Mouse (Mus musculus) spleen, adult 2 months (tissue): ENCODE results near the gene Klhl26. TPM values are rescaled to one million over a fixed set of nuclear protein-coding genes. Genes with fewer than 3 reads are reported as not detected.

ENCODE experiments used
- DNase-seq, 2 experiments: peaks; one replicate each; pipeline versions ENCODE4 v3.0.0 to v3.0.0-alpha.2; 2012 to 2021; ENCODE audit warnings: low spot score in 2 of 2, low read depth in 1 of 2
- H3K27ac ChIP-seq: fragments of 200-500 bp; 2 replicates; pipeline ENCODE4 v1.5.1; 2012; ENCODE audit warnings: low read length, inconsistent platforms; ENCODE audit not compliant: insufficient read depth
- H3K27me3 ChIP-seq: fragments of 200-500 bp; 2 replicates; pipeline ENCODE4 v1.6.1; 2012; ENCODE audit warnings: mild to moderate bottlenecking, moderate library complexity, low read length, inconsistent platforms; ENCODE audit not compliant: control insufficient read depth, insufficient read depth
- H3K36me3 ChIP-seq: fragments of 200-500 bp; 2 replicates; pipeline ENCODE4 v1.6.1; 2012; ENCODE audit warnings: mild to moderate bottlenecking, low read length, inconsistent platforms; ENCODE audit not compliant: control insufficient read depth, insufficient read depth
- H3K4me1 ChIP-seq: fragments of 200-500 bp; 2 replicates; pipeline ENCODE4 v1.6.1; 2011; ENCODE audit warnings: inconsistent platforms; ENCODE audit not compliant: control insufficient read depth, insufficient read depth, insufficient read length
- H3K4me3 ChIP-seq: fragments of 200-500 bp; 2 replicates; pipeline ENCODE4 v1.5.1; 2011; ENCODE audit warnings: mild to moderate bottlenecking, inconsistent platforms; ENCODE audit not compliant: insufficient read depth, insufficient read length; ENCODE audit errors: extremely low read depth
- CTCF ChIP-seq: fragments of 200-500 bp; IDR thresholded peaks from 2 replicates; pipeline ENCODE4 v1.5.1; 2011; ENCODE audit warnings: mild to moderate bottlenecking, inconsistent platforms; ENCODE audit not compliant: insufficient read depth, insufficient read length, insufficient replicate concordance; ENCODE audit errors: extremely low read depth
- POLR2A ChIP-seq: fragments of 200-500 bp; IDR thresholded peaks from 2 replicates; pipeline ENCODE4 v1.6.1; 2011; ENCODE audit warnings: low read depth, low read length, inconsistent platforms
- WGBS: fragments of 180-500 bp; shearing (Covaris S2); methylation state at CpG from one replicate; pipeline ENCODE4 v1.1.7; 2018; 5-methylcytosine and 5-hydroxymethylcytosine counted together
- polyA plus RNA-seq: library from polyadenylated mRNA; depleted of rRNA; stranded (reverse); fragments of >200 nt; gene quantifications from 2 replicates; pipeline ENCODE4 v1.2.3, GENCODE M21; 2012; rRNA removed

The Klhl26 gene
- 21.8 and 30.9 TPM in 2 replicates for polyA plus RNA-seq

- no peaks in the 10 kb centered on the region for H3K36me3 ChIP-seq
- peak within 1 kb of the TSS; percentile 70 for H3K4me3 ChIP-seq
- TF ChIP-seq CTCF (no peak), POLR2A (no peak)
- peak; percentile 93 to 96 for DNase-seq
- peaks cover 5% of the 10 kb centered on the region; the same call in 1 of the 2 replicates for H3K4me1 ChIP-seq
- H3K27me3 ChIP-seq: no peaks in the 10 kb centered on the region
- under 1% methylated on average over 53 of the region's 53 CpGs for WGBS
- no peak within 1 kb of the TSS; the same call in 1 of the 2 replicates for H3K27ac ChIP-seq
Measured at GRCm38 (mm10) chr8:70476333-70477268, at the start of gene Klhl26. Gene Klhl26, minus strand, starts transcription at chr8:70476968.

DNA sequence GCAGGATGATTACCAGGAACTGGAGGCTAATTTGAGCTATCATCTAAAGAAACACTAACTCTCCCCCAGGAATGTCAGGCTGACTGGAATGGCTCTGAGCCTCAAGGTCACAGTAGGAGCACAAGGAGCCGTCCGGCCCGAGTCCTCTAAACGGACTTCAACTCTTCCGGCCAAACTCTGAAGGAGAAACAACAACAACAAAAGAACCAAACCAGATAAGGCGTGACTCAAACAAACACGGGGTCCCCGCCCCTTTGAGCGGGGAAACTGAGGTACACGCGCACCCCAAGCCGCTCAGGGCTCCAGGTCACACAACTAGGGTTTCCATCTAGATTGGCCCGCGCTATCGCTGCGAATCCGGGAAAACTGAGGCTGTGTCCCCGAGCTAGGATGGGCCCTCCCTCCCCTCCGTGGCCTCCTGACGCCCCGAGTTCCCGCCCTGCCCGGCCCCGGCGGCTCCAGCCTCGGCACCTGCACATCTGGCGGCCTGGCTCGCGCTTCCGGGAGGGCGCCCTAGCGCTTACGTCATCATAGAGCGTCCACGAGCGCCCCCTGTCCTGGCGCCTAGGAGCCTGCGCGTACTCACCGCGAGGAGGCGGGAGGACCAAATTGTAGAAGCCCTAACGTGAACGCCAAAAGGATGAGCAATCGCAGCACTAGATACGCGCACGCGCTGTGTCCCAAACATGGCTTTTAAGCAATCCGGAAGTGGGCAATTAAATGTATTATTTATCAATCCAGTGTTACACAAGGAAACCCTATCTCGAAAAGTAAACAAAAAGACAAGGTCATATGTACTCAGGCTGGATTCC lies 46.0 kb upstream of the Klhl26 start:
- Histone ChIP-seq H3K36me3 (peaks cover 8% of the 10 kb centered on the region; the same call in 1 of the 2 replicates), H3K4me1 (no peaks in the 10 kb centered on the region), H3K4me3 (peak overlapping the region; percentile 85), H3K27me3 (no peaks in the 10 kb centered on the region), H3K27ac (peak overlapping the region; percentile 60)
- under 1% methylated on average over 51 of the region's 51 CpGs for WGBS
- TF ChIP-seq CTCF (peak; percentile 36; the same call in 1 of the 2 replicates), POLR2A (peak; percentile 67)
- peak; percentile 94 to 96 for DNase-seq

- H3K36me3 ChIP-seq: peaks cover 13% of the 10 kb centered on the region
- WGBS: 60% methylated on average over 2 of the region's 2 CpGs
- H3K27ac ChIP-seq: no peak overlapping the region
- no peak overlapping the region for H3K4me3 ChIP-seq
- H3K27me3 ChIP-seq: no peaks in the 10 kb centered on the region
- no peak for DNase-seq
- H3K4me1 ChIP-seq: no peaks in the 10 kb centered on the region
- TF ChIP-seq POLR2A (no peak), CTCF (no peak)
Measured at GRCm38 (mm10) chr8:70519606-70520005, 42.8 kb upstream of the Klhl26 start.

DNA sequence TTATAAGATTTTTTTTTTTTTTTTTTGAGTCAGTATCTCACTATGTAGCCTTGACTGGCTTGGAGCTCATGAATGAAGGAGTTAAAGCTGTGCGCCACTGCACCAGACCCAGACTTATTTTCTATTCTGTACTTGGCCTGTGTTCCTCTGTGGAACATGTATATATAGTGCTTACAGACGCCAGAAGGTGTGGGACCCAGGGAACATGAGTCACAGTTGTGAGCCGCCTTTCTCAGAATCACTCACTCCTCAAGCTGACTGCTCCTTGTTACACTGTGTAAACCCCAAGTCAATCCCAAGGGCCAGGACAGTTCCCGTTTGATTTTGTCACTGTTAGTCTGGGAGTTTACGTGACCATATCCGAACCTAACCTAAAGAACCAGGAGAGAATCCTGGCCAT lies 42.3 kb upstream of the Klhl26 start:
- no peak for TF ChIP-seq POLR2A
- no peak for TF ChIP-seq CTCF
- H3K4me1 ChIP-seq: no peaks in the 10 kb centered on the region
- H3K4me3 ChIP-seq: no peak overlapping the region
- no peaks in the 10 kb centered on the region for H3K27me3 ChIP-seq
- WGBS: 91% methylated on average over 6 of the region's 6 CpGs
- no peak overlapping the region for H3K27ac ChIP-seq
- no peak for DNase-seq
- peaks cover 13% of the 10 kb centered on the region for H3K36me3 ChIP-seq

DNA sequence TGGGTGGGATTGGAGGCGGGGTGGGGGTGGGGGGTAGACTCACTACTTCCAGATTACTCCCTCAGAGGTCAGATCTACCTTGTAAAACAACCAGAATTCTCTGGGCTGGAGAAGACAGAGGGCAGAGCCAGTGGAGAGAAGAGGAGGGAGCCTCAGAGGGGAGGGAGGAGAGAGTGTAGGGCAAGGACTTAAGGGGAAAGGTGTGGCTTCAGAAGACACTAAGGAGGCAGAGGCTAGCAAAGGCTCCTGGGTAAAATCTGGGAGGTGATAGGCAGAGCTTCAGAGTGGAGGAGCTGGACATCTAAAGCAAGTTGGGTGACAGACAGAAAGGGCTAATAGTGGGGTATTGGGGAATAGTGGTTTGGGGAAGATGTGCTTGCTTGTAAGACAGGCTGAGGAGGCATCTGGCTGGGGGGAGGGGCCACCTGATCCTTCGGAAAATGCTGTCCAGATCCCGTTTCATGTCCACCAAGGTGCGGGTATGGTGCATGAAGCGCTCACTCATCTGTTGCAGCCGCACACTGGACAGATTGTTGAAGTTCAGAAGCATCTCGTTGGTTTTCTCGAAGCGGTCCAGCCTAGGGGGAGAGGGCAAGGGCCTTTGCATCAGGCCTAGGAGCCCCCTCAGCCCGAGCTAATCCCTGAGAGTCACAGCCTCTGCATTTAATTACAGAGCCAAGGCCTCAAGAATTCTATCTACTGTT lies 41.3 kb upstream of the Klhl26 start:
- no peaks in the 10 kb centered on the region for H3K27me3 ChIP-seq
- 92% methylated on average over 10 of the region's 10 CpGs for WGBS
- H3K27ac ChIP-seq: no peak overlapping the region
- TF ChIP-seq CTCF (no peak), POLR2A (no peak)
- H3K36me3 ChIP-seq: peaks cover 17% of the 10 kb centered on the region
- DNase-seq: no peak
- no peaks in the 10 kb centered on the region; the same call in 1 of the 2 replicates for H3K4me1 ChIP-seq
- no peak overlapping the region for H3K4me3 ChIP-seq

DNA sequence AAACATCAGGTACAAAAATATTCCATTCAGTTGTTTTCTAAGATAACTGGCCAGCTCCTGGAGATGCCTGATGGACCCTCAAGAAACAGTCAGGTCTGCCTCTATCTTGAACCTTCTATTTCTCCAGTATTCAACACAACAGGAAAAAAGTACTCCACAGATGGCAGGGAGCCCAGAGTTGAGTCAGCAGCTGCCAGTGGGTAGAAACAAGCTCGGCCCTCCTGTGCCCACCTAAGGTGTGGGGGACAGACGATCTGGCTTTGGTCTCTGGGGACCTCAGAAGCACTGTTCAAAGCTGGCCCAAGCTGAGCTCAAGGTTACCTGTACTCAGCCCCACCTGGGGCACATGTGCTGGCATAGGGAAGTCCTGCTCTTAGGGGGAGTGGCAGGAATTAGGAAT lies 36.7 kb upstream of the Klhl26 start:
- H3K4me3 ChIP-seq: no peak overlapping the region

More for the DNA sequence above, 36.7 kb upstream of the Klhl26 start:
- Histone ChIP-seq H3K27ac (no peak overlapping the region), H3K4me1 (peaks cover 13% of the 10 kb centered on the region; the same call in 1 of the 2 replicates), H3K27me3 (no peaks in the 10 kb centered on the region), H3K36me3 (peaks cover 16% of the 10 kb centered on the region)
- WGBS: 30% methylated on average over 2 of the region's 2 CpGs
- no peak for TF ChIP-seq POLR2A
- TF ChIP-seq CTCF: no peak
- DNase-seq: no peak
